Mouse (Mus musculus) lung, postnatal 0 days (tissue): Measurements from ENCODE around the gene Slc9a5.
A peak's percentile ranks its signal among the peaks of the same experiment; 100 is the strongest.

Experiments used
- CTCF ChIP-seq: IDR thresholded peaks from 2 replicates; pipeline ENCODE4 v1.5.1; 2016; ENCODE audit warnings: antibody characterized with exemption, mild to moderate bottlenecking
- EP300 ChIP-seq: IDR thresholded peaks from 2 replicates; pipeline ENCODE4 v1.6.1; 2016; ENCODE audit warnings: antibody characterized with exemption, mild to moderate bottlenecking, control low read depth

DNA sequence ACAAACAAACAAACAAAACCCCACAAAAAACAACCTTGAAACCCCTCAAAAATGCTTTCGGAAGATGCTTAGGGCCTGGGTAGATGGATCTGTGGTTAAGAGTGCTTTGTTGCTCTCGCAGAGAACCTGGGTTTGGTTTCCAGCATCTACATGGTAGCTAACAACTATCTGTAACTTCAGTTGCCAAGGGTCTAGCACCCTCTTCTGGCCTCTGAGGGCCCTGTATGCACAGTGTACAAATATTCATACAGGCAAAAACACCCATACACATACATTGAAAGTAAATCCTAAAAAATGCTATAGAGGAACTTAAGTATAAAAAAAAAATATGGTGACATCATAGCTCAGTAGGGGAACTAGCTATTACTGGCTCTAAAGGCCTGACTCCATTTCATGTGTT lies 35.4 kb downstream of the Slc9a5 start:
- TF ChIP-seq CTCF, result peak; percentile 15; the same call in 1 of the 2 replicates
- no peak for TF ChIP-seq EP300
